Mouse (Mus musculus) heart, adult 9 months (tissue): Measurements from ENCODE around the gene Nat8f2.
A peak's percentile ranks its signal among the peaks of the same experiment; 100 is the strongest.
"Not testable (repeated sequence)": the region's sequence is repeated elsewhere in the genome, so short reads cannot be mapped to it uniquely, and the experiment has no call there.

ENCODE experiments used
- DNase-seq, 2 experiments: peaks; one replicate each; pipeline ENCODE4 v3.0.0; 2022; ENCODE audit warnings: low spot score in 2 of 2

Gene Nat8f2

DNA sequence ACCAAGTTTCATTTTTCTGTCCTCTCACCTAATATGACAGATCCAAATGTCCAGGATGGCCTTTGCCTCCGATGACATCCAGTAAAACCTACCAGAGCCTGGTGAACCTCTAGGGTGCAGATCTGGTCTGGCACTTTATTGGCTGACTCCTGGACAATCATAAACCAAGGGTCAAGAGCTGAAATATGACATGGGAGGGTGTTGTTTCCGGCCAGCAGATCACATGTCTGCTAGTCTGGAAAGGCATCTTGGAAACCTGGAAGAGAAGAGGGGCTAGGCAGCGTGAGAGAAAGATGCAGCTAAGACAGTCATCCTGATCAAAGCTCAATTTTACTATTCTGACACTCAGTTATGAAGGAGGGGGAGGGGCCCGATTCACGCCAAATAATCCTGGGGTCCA lies at the start of gene Nat8f2:
TSS of gene Nat8f2 (minus strand) at position 153 of the 400 bp plus-strand sequence.
- not testable (repeated sequence) for DNase-seq

DNA sequence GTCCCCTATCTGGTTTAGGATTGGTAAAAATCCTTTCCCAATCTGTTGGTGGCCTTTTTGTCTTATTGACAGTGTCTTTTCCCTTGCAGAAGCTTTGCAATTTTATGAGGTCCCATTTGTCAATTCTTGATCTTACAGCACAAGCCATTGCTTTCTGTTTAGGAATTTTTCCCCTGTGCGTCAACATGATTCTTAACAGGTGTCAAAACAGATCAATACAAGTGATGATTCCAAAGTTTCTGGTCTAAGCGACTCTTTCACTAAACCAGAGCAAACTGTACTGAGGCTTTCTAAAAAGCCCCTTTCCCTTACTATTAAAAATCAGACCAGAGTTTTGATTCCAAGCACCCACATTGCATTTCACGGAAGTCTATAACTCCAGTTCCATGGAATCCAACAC lies 49.4 kb upstream of the Nat8f2 start:
- DNase-seq: not testable (repeated sequence)

DNA sequence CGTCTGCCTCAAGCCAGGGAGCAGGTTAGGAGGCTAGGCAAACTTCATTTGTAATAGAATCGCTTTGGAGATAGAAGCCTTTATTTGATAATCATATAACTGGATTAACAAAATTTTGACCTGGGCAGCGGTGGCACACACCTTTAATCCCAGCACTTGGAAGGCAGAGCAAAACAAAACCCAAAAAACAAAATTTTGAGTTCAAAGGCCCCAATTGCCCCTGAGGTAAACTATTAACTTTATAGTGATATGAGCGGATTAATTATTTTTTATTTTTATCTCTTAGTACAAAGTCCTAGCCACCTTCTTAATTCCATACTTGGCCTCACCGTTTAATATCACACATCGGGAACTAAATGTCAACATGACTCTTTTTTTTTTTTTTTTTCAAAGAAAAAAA lies 47.6 kb upstream of the Nat8f2 start:
- DNase-seq: no peak

DNA sequence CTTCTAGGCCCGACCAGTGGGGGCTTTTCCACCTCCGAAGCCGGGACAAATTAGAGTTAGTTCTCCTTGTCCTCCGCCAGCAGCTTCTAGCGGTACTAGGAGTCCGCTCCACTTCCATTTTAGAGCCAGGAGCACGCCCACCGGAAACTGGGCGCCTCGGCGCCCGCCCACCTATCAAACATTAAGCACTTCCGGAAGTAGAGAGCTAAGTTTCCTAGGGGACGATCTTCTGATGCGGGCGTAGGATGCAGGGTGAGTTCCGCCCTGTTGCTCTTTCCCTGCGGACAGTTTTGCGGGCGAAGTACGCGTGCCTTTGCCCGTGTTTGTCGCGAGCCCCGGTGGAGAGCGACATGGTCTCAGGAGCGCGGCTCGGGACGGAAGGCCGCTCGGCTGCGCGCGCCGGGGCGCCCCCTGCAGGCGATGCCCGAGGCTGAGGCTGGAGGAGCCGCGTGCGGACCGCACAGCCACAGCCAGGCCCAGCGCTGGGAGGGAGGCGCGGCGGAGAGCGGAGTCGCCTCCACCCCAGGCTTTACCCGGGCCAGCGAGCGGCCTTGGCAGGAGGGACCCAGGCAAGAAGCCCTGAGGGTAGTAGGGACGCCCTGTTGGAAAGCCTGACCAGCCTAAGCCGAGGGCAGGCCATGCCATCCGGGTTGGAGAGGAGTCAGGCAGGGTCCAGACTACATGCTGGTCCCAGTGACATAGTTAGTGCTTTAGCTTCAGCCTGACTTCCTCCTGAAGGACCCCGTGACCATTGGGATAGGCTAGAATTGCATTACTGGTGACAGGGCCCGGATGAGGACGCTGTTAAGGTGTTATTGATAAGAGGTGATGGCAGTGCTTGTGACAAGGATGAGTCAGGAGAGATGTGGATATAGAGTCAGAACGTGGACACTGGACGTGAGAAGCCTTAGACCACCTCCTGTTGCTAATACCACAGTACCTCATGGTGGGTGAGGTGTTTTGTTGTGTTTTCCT lies 46.9 kb upstream of the Nat8f2 start, which contains the start of gene Nat8f1:
TSS of gene Nat8f1 (minus strand) at position 149 of the 975 bp plus-strand sequence.
- DNase-seq: peak; percentile 90 to 94

DNA sequence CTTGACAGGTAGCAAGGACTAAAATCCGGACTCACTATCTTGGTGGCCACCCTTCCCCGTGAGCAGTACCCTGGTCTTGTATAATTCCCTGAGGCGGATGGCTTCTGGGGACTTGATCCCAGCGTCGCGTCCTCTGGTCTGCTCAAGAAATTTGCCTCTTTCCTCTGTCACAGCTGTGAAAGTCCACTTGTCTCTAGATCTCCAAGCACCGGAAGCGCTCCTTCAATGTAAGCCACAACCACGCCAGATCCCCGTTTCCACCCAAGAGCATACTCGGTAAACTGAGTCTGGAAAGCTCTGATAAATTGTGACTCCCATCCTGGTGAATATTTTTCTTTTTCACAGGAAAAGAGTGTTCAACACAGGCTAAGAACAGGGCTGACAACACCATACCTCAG lies 46.2 kb upstream of the Nat8f2 start:
- no peak for DNase-seq

DNA sequence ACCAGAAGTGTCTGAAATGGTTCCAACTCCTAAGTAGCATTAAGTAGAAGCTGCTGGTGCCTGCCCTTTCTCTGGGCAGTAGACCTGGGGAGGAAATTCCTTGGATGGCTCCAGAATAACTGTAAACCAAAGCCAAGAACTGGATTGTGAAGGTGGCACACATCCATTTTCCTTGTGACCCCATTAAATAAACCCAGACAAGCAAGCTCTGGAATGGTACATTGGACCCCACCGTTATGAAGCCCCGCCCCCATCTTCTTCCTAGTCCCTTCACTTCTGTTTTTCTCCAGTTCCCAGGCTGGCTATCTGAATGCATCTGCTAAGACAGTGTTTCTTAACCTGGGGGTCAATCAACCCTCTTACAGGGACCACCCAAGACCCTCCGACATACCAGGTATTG lies 42.6 kb upstream of the Nat8f2 start, which contains the start of gene Tprkb:
TSS of gene Tprkb (plus strand) at position 279 of the 400 bp plus-strand sequence.
- no peak for DNase-seq

DNA sequence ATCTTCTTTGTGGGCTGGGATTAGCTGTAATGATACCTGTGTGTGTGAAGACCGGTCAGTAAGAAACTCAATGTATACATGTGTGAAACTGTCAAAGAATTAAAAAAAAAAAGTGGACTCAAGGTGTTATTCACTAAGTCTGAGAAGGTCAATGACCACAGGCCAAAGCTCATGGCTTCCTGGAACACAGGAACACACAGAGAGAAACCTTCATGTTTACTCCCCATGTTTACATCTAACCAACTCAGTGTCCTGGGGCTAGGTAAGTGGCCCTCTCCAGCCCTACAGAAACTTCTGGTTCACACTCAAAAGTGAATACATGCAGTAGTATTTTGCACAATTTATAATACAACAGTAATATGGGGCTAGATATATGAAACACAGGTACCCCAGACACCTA lies 40.7 kb upstream of the Nat8f2 start:
- DNase-seq: no peak

DNA sequence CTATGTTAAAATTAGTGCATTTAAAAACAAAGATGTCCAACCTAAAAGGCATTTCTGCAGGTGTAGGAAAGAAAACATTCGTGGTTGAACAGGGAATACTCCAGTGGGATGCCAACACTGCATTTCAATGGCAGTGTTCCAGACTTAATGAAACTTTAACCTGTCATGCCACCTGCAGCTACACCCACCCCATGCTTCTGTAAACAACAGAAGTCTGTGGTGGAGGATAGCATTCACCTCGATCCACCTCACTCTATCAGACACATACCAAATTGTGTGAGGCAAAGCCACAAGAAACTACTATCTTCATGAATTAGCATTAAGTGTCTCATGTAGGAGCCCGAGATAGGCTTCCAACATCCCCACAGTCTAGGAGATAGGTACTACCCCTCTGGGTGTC lies 39.4 kb upstream of the Nat8f2 start:
- DNase-seq: no peak

DNA sequence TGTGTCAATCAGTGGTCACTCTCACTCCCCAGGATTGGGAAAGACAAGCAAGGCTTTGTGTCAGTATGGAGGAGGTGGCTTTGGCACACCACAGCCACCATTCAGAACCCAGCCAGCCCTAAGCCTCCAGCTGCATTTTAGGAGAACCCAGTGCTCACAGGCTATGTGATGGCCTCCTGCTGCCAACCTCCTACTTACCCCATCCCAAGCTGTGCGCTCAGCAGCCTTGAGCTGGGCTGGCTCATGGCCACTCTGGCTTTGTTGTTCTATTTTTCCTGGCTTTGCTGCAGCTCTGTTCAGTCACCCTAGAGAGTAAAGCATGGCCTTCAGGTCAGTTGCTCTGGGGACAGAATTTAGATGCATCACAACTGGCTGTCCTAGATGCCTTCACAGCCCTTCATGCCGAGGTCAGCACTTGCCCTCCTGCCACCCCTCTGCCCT lies 38.0 kb upstream of the Nat8f2 start:
- peak; percentile 35 to 55 for DNase-seq

DNA sequence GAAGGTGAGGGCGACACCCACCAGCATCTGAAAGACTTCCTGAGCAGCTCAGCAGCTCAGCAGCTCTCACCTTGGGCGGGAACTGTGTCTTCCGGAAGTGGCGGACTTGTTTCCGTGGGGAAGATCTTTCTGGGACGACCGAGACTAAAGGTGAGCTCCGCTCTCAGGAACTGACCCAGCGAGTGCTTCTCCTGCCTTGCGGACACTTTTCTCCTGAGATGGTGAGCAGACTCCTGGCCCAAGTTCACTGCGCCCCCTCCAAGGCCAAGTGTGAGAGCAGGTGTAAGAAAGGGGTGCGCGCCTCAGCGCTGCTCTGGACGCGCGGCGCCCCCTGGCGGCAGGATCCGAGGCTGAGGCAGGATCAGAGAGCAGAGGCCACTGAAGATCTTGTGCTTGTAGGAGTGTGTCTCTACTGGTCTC lies 35.7 kb upstream of the Nat8f2 start, which contains the start of gene Nat8f4:
TSS of gene Nat8f4 (minus strand) at position 243 of the 420 bp plus-strand sequence.
- DNase-seq: peak; percentile 48 to 68

DNA sequence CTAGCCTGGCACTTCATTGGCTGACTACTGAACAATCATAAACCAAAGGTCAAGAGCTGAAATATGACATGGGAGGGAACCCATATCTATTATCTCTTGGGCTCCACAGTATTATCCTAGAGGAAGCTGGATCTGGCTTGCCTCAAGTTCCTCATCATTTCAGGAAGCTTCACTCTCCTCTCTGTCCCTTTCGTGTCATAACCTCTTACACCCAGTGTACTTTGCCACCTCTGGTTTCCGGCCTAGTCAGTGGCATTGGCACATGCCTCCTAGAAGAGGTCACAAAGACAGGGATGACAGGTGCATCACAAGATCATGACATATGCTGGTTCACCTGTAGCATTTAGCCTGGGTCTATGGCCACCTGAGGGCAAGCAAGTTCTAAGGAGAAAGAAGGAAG lies 33.3 kb upstream of the Nat8f2 start:
- DNase-seq: no peak

DNA sequence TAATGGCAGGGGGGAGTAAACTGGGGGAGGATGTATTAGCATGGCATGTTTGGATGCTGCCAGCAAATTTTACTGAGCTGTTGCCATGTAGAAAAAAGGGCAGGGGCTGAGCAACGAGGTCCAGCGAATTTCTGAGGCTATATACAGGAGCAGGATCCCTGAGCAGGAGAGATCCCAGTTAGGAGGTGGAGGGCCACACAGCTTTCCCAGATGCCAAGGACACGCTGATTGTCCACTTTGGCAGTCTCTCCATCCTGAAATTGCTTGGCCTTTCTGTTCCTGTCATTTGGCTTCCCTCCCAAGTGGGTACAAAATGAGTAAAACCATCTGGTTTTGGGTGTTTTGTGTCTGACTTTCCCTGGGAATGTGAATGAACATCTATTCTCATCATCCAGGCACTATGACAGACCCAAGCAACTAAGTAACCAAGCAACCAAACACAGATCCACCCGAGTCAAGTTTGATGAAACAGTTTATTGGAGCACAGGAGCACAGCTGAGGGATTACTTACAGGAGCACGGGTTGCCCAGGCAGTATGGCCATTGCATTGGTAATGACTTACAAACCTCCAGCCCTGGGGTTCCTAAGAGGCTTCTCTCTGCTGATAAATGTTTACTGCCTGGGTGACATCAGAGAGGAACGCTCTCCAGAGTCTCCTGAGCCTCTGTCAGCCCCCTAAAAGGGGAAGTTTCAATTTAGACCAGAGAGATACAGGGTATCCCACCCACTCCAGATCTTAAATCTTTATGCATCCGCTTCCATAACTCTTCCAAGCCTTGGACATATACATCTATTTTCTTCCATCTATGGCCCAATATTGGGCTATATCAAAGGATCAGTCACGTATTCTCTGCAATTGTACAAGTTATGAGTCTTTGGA lies 29.9 kb upstream of the Nat8f2 start:
- DNase-seq: not testable (repeated sequence)

DNA sequence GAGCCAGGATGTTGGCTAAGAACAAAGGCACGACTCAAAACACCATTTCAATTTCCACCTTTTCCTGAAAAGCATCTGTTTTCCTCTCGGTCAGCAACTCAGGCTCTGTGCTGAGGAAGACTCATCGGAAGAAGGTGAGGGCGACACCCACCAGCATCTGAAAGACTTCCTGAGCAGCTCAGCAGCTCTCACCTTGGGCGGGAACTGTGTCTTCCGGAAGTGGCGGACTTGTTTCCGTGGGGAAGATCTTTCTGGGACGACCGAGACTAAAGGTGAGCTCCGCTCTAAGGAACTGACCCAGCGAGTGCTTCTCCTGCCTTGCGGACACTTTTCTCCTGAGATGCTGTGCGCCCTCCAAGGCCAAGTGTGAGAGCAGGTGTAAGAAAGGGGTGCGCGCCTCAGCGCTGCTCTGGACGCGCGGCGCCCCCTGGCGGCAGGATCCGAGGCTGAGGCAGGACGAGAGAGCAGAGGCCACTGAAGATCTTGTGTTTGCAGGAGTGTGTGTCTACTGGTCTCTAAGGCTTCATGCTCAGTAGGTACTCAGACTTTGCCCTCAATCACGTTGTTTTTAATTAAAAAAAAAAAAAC lies 26.2 kb upstream of the Nat8f2 start:
- not testable (repeated sequence) for DNase-seq

DNA sequence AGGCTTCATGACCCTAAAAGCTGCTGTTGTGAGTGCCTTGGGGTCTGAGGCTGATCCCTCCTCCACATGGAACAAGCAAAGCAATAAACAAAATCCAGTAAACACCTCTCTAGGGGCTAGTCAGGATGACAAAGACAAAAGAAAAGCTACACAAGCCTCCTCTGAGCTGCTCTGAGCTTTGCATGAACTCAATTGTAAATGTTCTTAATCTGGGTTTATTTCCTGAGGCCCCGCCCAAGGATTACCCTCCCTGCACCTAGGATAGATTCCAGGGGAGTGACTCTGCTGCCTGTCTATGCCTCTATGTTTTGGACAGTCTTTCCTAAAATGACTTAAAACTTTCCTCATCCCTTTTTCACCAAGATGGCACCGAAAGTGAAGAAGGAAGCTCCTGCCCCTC lies 20.0 kb upstream of the Nat8f2 start:
- no peak for DNase-seq

DNA sequence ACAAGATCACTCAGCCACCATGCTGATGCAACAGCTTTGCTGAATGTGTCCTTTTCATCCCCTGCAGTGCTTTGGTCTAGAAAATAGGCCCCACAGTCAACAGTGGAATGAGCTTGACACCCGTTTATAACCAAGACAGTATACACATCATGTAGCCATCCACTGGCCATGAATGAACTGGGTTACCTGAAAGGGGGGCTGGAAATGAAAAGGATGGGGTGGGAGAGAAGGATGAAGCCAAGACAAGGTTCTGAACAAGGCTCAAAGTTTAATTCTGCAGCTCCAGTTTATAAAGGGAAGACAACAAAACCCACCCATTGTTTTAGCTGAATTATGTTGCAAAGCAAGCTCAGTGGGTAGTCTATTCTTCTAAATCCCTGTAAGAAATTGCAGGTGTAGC lies 15.4 kb upstream of the Nat8f2 start:
- DNase-seq: no peak

DNA sequence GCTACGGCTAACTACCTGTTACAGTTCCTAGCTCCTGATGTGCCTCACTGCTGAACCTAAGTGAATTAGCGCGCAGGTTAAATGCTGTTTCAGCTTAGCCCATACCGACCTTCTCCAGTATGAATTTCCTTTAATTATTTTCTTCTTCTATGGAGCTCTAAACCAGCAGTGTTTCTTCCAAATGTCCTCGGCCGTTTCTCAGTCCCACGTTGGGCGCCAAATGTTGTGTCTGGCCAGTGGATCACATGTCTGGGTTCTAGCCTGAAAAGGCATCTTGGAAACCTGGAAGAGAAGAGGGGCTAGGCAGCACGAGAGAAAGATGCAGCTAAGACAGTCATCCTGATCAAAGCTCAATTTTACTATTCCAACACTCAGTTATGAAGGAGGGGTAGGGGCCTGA lies 14.3 kb upstream of the Nat8f2 start:
- DNase-seq: not testable (repeated sequence)

DNA sequence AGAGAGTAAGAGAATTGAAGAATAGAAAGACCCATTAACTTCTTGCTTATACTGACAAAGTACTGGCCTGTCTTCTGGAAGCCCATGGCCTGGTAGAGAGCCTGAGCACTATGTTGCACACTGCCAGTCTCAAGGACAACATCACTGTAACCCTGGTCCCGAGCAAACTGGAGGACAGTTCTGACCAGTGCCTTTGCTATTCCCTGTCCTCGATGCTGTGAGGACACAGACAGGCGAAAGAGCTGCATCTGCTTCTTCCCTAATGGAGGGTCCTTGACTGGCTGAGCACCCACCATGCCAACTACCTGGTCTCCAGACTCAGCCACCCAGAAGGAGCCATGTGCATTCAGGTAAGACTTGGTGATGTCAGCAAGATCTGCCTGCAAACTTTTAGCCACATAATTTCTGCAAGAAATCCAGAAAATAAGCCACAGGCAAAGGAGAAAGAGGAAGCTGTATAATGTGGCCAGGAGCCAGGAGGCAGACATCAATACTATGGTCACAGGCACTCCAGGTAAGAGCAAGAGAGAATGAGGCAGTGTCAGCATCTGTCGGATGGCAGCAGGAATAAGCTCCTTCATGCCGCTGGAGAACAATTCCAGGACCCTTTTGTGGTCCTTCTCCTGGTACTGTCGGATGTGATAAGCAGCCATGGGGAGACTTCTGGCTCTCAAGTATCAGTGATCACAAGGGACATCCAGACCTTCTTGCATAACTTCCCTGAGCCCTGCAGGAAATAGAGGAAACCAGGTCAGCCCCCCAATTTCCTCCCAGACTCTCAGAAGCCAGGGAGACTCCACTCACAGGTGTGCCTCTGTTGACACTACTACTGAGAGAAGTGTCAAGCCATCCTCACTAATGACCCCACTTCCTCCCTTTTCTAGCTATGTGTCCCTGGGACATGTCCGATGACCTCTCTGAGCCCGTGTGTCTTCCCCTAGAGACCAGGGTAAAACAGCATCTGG lies 950 bp downstream of the Nat8f2 start:
- DNase-seq: no peak

DNA sequence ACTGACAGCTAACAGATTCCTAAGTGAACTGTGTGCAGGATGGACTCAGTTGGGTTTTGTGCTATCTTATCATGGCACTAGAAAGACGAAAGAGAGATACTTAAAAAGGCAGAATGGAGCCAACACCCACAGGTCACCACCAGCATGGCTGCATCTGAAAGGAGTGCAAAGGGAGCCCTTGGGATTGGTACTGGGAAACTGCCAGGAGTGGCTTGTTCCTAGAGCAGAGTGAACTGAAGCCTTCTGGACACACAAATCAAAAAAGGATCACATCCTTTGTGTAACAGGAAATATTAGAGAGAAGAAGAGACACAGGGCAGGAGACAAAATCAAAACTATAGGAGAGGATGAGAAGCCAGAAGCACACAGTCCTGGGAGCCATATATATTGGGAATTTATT lies 2.0 kb downstream of the Nat8f2 start:
- not testable (repeated sequence) for DNase-seq

DNA sequence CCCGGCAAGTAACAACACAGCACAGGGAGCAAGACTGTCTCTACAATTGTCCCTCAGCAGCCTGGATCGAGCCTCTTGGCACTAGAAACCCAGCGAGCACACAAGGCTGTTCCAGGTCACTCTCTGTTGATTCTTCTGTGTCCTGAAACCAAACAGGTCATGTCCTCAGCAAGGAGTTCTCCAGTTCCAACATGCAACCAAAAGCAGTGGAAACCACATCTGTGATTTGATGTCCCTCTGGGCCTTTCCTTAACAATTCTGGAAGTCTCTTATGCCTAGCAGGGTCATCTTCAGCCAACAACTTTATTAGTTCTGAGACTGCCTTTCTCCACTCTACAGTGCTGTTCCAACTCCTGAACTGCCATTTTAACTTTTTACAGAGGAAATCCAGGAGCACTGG lies 2.8 kb downstream of the Nat8f2 start:
- DNase-seq: peak; percentile 13 to 32

DNA sequence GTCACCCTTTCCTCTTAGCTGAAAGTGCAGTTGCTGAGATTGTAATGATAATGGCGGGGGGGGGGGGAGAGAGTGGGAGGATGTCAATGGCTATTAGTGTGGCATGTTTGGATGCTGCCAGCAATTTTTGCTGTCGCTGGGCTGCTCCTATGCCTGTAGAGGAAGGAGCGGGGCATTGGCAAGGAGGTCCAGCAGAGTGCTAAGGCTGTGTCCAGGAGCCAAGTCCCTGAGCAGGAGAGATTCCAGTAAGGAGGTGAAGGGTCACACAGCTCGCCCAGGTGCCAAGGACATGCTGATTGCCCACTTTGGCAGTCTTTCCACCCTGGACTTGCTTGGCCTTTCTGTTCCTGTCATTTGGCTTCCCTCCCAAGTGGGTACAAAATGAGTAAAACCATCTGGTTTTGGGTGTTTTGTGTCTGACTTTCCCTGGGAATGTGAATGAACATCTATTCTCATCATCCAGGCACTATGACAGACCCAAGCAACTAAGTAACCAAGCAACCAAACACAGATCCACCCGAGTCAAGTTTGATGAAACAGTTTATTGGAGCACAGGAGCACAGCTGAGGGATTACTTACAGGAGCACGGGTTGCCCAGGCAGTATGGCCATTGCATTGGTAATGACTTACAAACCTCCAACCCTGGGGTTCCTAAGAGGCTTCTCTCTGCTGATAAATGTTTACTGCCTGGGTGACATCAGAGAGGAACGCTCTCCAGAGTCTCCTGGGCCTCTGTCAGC lies 3.9 kb downstream of the Nat8f2 start:
- peak; percentile 15 to 20 for DNase-seq
